ENCODE assay signal across 8 mouse cellular contexts in the genomic region with DNA sequence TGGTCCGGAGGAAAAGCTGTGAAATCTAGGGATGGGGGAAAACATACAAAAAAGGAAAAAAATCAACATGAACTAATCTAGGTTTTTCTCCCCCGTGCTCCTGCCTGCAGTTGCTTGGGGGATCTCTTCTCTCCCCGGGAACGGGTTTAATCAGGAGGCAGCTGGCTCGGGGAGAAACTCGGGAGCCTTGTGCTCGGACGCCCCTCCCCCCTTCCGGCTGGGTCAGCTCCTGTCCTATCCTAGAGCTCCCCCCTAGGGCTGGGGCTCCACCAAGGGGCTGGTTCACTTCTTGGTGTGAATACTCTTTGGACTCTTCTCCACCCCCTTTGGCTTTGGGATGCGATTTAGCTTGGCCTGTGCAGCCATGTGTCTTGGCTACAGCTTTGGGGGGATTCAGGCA. TPM values are rescaled to one million over a fixed set of nuclear protein-coding genes. Genes with fewer than 3 reads are reported as not detected.
DNase-seq lines count a peak whose midpoint lies in the region; ATAC-seq and TF ChIP-seq lines count a peak whose summit lies in the region.

No protein-coding gene starts in this region.

- H3K4me3 ChIP-seq in embryonic facial prominence, embryonic 13.5 days = peak overlapping the region; percentile 91
- H3K4me3 ChIP-seq in kidney, adult 2 months (ENCODE audit: insufficient read depth, low read depth, low read length) = no peak overlapping the region
- peak overlapping the region; percentile 84 for H3K4me3 ChIP-seq in myocyte

- peak; percentile 65 for DNase-seq in left cerebral cortex, adult 18-20 months (ENCODE audit: low spot score in 2 of 2)
- DNase-seq in left cerebral cortex, adult 11 months (ENCODE audit: low spot score) = no peak
- peak; percentile 72 for DNase-seq in heart, adult 8-10 months (ENCODE audit: low spot score)
- peak; percentile 92 for DNase-seq in kidney, adult 2 months
- DNase-seq in liver = peak; percentile 83

- H3K79me2 ChIP-seq in myocyte (ENCODE audit: control insufficient read depth, insufficient read depth) = peaks cover 36% of the 10 kb centered on the region

- no peak; the same call in 1 of the 2 replicates for TF ChIP-seq CTCF in kidney, adult 2 months (conservative IDR thresholded peaks at IDR 0.05; ENCODE audit: insufficient read depth, insufficient read length, low read depth, low read length)

- under 1% methylated on average over 10 of the region's 10 CpGs for WGBS in embryonic facial prominence, embryonic 13.5 days
- WGBS in kidney, adult 2 months = 12% methylated on average over 10 of the region's 10 CpGs

- ATAC-seq in embryonic facial prominence, embryonic 13.5 days (ENCODE audit: insufficient number of reproducible peaks, insufficient read depth, low FRiP score, low TSS enrichment, low read depth) = no peak
- no peak for ATAC-seq in CD4-positive, CD25-positive, alpha-beta regulatory T cell, adult 4 months

- 0 out of 2 replicates have a peak, but pooled peaks cover 11% of the 10 kb centered on the region for H3K36me3 ChIP-seq in embryonic facial prominence, embryonic 13.5 days
- H3K36me3 ChIP-seq in kidney, adult 2 months (ENCODE audit: control insufficient read depth, insufficient read depth, low read length) = no peaks in the 10 kb centered on the region
- no peaks in the 10 kb centered on the region for H3K36me3 ChIP-seq in myocyte (ENCODE audit: control insufficient read depth, insufficient read depth)

- no peaks in the 10 kb centered on the region for H3K27me3 ChIP-seq in embryonic facial prominence, embryonic 13.5 days
- H3K27me3 ChIP-seq in kidney, adult 2 months (replicated peaks; ENCODE audit: control insufficient read depth, insufficient read depth, low read length) = no peaks in the 10 kb centered on the region
- no peaks in the 10 kb centered on the region for H3K27me3 ChIP-seq in myocyte (ENCODE audit: control insufficient read depth, insufficient read depth, insufficient read length)

- no peaks in the 10 kb centered on the region for H3K9me3 ChIP-seq in embryonic facial prominence, embryonic 13.5 days

- H3ac ChIP-seq in myocyte (ENCODE audit: control insufficient read depth, insufficient read length) = no peak overlapping the region

- peaks cover 77% of the 10 kb centered on the region for H3K4me1 ChIP-seq in embryonic facial prominence, embryonic 13.5 days
- peaks cover 28% of the 10 kb centered on the region for H3K4me1 ChIP-seq in kidney, adult 2 months (ENCODE audit: control insufficient read depth, insufficient read depth, low read length)

- peak overlapping the region; percentile 95 for H3K27ac ChIP-seq in embryonic facial prominence, embryonic 13.5 days
- no peak overlapping the region; the same call in 1 of the 2 replicates for H3K27ac ChIP-seq in kidney, adult 2 months (ENCODE audit: insufficient read depth, low read depth, low read length)

- H3K9ac ChIP-seq in embryonic facial prominence, embryonic 13.5 days = peak overlapping the region; percentile 99

- peak overlapping the region; percentile 99 for H3K4me2 ChIP-seq in embryonic facial prominence, embryonic 13.5 days
- peak overlapping the region; percentile 89 for H3K4me2 ChIP-seq in myocyte (ENCODE audit: low read depth)

- TF ChIP-seq POLR2A in kidney, adult 2 months (IDR thresholded peaks at IDR 0.05; ENCODE audit: low read depth, low read length) = no peak
- TF ChIP-seq POLR2A in myocyte (IDR thresholded peaks at IDR 0.05; ENCODE audit: insufficient read length, low read depth) = peak; percentile 55

TF ChIP-seq in myocyte, 11 proteins besides CTCF, POLR2A, EP300 and RAD21:
- TF ChIP-seq POLR2AphosphoS2 (IDR thresholded peaks at IDR 0.05; ENCODE audit: insufficient read length, low read depth) = peak; percentile 47
- peak in 1 of 3 experiments; percentile 62 for TF ChIP-seq MYOG (IDR thresholded peaks at IDR 0.05; ENCODE audit: control insufficient read depth in 1 of 3, insufficient read depth in 1 of 3, insufficient read length in 2 of 3, low read depth in 2 of 3)
- peak in 2 of 3 experiments; percentile 6 to 45 for TF ChIP-seq MYOD1 (IDR thresholded peaks at IDR 0.05; ENCODE audit: control insufficient read depth in 1 of 3, insufficient read length in 2 of 3, low read depth in 2 of 3)
- TF ChIP-seq E2F4 (IDR thresholded peaks at IDR 0.05; ENCODE audit: insufficient read depth) = no peak

RNA-seq across cellular contexts. Expression of a gene that starts 7.5 kb away (rescaled TPM):
- 10 to 100 TPM; 18.8 to 19.0 TPM for total RNA-seq in left cerebral cortex, adult 18-20 months (2021)
- polyA plus RNA-seq in embryonic facial prominence, embryonic 13.5 days (2015; fragmentation: Nextera tagmentation; extraction: Ambion mirVana) = 13.1 and 13.9 TPM in 2 replicates
- 10 to 100 TPM in 2 of 4 experiments, 1 to 10 TPM in 2; 6.2 to 12.6 (median 9.3) TPM for total RNA-seq in heart, adult 8-10 months (2022)
- 8.0 and 9.2 TPM in 2 replicates for polyA plus RNA-seq in kidney, adult 2 months (2012; rRNA removed)
- 6.3 TPM for polyA plus RNA-seq in myocyte (2012; fragmentation: generic; extraction: Trizol)
- not detected for polyA plus RNA-seq in CD4-positive, CD25-positive, alpha-beta regulatory T cell, adult 4 months (2017; shearing (Covaris generic))
